Mouse (Mus musculus): ENCODE measurements around the gene Tmem41b.

Tmem41b gene
- long read RNA-seq, experiment 1, transcript Tmem41b-201 (7 exons, 3,840 nt), result major isoform, 16 of 23 reads
- long read RNA-seq, experiment 1, partial matches to known transcripts, result 0 of 23 reads
- long read RNA-seq, experiment 1, other reads (novel, unspliced or antisense), result 5 of 23 reads
- long read RNA-seq, experiment 2, transcript Tmem41b-201 (7 exons, 3,840 nt), result major isoform, 29 of 32 reads
- long read RNA-seq, experiment 2, partial matches to known transcripts, result 1 of 32 reads
- long read RNA-seq, experiment 2, other reads (novel, unspliced or antisense), result 0 of 32 reads

DNA sequence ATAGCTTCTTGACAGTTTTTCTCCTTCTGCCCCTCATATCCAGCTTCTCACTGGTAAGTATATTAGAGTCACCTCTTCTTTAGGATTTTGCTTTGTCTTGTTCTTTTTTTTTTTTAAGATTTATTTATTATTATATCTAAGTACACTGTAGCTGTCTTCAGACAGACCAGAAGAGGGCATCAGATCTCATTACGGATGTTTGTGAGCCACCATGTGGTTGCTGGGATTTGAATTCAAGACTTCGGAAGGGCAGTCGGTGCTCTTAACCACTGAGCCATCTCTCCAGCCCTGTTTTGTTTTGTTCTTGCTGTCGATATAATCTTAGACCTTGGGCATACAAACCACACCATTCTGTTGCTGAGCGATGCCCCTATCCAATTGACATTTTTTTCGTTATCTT lies at the start of gene Tmem41b:
Gene Tmem41b, minus strand, starts transcription at position 155 of the 400 bp plus-strand sequence.
- intact Hi-C loops (cut with DNase I), result loop anchor here (5.0 kb wide), 2 partner anchors 36 to 66 kb away; no protein-coding TSS in a partner anchor

DNA sequence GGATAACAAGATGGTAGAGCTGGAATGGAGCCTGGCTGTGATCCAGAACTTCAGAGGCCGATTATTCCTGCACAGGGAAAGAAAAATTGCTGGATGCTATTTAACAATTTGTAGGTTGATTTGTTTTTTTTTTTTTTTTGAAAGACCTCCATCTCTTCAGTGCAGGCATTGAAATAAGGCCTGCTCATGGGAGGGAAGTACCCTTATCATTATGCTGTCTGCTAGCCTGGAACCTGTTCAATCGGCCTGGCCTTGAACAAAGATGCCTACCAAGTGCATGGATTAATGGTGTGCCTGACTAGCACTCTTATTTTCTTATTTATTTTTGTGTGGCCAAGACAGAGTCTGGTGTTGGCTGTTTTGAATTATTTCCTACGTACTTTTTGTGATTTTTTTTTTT lies 43.6 kb upstream of the Tmem41b start:
- intact Hi-C loops (cut with DNase I), result no loop called here

DNA sequence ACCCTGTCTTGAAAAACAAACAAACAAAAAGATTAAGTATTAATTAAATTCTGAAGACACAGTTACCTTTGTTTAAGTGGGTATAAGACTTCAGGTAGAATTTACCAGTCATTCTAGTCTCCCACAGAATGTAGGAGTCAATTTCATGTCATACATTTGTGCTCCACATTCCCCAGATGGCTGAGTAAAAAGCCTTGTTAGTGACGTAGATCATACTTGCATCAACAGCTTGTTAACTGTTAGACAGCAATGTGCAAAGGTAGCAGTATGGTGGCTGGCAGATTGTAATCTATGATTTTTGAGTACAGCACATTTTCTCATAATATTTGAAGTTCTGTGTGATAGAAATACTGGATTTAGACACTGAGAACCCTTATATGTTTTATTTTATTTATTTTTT lies 42.1 kb upstream of the Tmem41b start:
- intact Hi-C loops (cut with DNase I), result no loop called here

DNA sequence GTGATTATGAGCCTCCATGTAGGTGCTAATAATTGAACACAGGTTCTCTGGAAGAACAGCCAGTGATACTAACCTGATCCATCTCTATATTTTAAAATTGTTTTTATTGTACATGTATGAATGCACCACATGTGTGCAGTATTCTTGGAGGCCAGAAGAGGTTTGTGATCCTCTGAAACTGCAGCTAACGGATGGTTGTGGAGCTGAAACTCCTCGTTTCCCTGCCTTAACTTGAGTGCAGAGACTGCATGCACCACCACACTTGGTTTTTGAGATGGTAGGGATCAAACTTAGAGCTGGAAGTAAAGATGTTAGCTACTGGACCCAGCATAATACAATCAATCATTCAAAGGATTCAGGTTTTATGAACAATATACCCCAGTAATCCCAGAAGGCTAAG lies 39.9 kb upstream of the Tmem41b start:
- intact Hi-C loops (cut with DNase I), result no loop called here

DNA sequence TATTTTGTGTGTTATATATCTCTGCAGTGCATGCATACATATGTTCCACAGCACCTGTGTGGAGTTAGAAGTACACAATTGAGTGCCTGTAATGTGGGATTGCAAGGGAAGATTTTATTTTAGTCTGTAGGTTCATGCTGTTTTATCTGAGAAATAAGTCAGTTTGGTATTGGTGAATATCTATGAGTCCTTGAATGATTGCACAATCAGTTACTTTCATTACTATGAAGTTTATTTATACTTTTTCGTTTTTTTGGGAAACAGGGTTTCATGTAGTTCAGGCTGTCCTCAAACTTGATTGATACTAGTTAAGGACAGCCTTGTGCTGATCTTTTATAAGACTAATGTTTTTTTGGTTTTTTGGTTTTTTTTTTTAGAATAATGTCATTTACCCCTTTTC lies 36.8 kb upstream of the Tmem41b start:
- intact Hi-C loops (cut with DNase I), result loop anchor here (5.0 kb wide), 1 partner anchor 36 kb away; the partner anchor contains the start of gene Tmem41b

DNA sequence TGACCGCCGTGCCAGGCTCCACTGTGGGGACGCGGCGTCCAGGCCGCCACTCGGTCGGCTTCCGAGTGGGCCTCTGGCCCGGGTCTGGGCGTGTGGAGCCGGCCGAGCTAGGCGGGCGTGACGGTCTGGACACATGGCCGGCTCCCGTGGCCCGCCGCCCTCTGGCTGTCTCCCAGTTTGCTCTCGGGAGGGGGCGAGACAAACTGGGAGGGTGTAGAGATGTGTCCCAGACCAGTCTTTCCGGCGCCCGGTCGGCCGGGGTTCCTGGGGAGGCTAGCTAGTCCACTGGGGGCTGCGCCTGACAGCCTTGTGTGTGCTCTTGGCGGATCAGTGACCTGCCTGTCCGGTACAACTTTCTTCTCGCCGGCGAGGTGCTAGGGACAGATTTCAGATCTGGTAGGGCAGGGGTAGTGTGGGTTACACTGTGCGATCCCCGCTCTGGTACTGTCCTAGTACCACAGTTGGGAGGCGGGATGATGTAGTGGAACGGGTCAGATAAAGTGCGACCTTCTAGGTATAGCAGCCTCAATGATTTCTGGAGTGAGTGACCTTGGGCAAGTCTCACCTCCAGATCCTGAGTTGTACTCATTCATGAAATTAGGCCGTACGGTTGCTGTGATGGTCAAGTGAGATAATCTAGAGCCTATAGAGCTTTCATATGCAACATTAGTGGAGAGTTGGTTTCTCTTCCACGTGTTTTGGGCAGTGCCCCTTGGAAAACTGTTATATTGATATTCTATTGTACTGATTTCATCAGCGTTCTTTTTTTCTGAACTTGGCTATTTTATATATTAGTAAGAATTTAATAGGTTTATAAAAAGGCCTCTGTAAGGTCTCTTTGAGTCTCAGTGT lies 32.1 kb upstream of the Tmem41b start:
- intact Hi-C loops (cut with DNase I), result no loop called here

DNA sequence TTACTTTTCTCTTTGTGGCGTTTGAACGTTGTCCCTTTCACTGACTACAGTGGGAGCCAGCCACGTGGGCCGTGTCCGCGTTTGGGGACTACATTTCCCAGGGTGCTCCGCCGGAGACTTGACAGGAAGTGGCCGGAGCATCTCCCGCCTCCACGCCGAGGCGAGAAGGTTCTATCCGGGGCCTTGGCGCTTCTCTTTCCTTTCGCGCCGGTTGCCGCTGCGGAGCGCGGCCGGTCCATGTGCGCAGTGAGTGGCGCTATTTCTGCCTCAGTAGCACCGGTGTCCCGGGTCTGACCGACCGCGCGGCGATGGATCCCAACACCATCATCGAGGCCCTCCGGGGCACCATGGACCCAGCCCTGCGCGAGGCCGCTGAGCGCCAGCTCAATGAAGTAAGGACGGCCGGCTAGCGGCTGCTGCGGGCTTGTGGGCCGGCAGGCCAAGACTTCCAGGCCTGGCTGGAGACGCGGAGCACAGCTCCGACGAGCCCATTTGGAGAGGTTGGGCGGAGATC lies 31.4 kb upstream of the Tmem41b start, which contains the start of gene Ipo7:
Gene Ipo7, plus strand, starts transcription at position 158 of the 514 bp plus-strand sequence.
- intact Hi-C loops (cut with DNase I), result no loop called here

DNA sequence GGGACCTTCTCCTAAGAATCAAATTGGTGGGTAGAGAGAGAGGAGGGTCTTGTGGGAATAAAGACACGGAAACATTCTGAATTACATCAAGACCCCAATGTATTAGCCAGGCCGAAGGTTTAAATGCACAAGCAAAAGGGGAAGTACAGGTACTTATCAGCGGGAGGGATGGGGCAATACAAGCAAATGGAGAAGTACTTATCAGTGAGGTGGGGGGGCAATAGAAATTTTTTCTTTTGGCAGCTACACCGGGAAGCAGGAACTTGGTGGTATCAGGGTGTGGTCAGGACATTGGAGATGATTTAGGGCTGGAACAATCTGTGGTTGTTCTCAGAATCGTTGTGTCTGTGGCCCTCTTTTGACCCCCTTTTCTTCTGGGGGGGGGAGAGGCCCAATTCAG lies 27.5 kb upstream of the Tmem41b start:
- intact Hi-C loops (cut with DNase I), result no loop called here

DNA sequence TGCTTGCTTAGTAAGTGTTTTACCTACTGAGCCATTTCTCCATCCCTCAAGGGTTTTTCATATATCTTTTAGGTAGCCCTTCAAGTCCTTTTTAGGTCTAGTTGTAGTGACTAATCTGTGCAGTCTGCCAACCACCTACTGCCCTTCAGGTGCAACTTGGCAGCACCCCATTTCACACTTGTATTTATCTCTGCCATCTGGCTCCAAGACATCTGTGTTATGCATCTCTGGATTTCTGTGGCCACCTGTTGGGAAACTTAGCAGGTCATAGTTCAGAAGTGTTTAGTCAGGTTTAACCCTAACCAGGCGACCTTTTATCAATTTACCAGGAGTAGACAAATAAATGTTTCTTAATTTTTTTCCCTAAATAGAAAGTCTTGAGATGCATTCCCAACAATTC lies 24.7 kb upstream of the Tmem41b start:
- intact Hi-C loops (cut with DNase I), result no loop called here

DNA sequence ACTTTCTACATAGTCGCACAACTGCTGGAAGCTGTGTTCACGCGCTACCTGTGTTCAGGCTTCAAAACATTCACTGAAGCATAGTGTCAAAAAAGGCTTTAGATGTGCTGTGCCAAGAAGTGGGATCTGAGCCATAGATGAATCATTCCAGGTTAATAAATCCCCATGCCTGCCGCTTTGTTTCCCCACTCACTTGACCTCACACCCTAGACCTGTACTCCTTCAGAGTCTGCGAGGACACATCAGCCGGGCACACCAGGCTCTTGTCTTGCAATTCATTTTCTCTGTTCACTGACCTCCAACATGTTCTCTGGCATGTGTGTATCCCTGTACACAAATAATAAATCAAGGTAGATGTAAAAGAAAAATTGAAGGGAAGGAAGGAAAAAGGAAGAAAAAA lies 22.4 kb upstream of the Tmem41b start:
- intact Hi-C loops (cut with DNase I), result no loop called here

DNA sequence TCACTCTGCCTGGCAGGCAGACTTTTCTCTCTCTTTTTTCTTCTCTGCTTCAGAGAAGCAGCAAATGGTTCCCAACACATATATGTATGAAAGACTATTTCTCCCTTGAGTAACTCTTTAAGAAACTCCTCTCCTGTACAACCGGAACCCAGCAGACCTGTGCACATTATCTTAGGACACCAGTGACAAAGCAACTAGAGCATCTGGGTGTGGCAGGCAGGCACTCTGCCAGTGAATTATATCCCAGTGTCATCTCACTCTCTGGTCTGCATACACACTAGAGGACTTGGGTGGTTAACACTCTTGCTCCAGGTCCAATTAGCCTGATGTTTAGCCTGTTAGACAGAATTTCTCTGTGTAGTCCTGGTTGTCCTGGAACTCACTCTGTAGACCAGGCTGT lies 21.8 kb upstream of the Tmem41b start:
- intact Hi-C loops (cut with DNase I), result no loop called here

DNA sequence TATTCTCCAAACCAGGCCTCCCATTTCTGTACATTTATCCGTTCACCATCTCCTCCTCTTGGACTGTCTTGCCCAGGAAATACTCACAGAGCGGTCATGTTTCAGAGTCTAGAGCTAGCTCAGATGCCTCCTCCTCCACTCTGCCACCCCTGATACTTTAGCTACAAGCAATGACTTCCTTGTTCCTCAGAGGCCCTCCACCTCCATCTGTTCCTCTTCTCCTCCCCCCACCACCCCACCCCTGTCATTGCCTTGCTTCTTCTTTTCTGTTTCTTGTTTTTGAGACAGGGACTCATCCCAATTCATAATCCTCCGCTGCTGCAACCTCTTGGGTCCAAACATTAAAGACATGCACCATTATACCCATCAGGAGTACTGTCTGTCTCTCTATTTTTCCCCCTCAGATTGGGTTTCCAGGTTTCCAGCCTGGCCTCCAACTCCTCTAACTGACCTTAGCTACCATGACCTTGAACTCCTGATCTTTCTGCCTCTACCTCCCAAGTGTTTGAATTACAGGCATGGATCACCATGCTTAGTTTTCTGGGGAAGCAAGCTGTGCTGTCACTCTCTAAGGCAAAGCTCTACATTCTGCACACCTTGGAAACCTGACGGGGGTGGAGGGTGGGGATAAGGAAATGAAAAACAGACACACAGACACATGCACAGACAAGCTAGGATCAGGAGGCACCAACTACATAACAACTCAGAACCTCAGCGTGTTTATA lies 19.9 kb upstream of the Tmem41b start:
- intact Hi-C loops (cut with DNase I), result no loop called here

DNA sequence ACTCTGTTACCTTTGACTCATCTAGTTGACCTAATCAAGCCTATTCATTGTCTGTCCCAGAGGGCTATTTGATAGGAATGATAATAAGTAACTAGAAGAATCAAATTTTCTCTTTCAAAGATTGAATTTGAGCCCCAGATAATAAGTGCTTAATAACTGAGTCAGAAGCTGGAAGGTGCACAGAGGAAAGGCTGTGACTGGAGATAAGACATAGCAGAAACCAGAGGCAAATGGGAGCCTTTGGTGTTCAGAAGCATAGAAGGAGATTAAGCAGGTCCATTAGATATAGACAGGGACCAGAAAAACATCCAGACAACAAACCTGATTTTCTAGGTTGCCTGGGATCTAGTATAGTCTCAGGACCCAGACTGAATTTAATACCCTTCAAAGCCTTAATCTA lies 19.2 kb upstream of the Tmem41b start:
- intact Hi-C loops (cut with DNase I), result no loop called here

DNA sequence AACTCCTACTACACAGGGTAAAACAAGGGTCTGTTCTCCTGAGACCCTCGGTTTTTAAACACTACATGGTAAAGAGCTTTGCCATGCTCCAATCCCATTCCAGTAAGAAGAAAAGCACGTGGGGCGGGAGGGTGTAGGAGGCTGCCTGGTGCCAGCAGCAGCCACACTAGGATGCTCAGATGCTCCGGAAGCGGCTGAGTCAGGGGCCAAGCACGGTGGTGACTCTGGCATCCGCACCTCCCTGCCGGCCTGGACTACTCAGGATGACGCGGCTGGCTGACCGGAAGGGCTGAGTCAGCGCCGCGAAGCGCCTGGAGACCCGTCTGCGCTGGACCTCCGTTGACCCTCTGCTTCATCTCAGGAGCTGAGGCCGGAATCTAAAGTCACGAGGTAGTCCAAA lies 16.2 kb upstream of the Tmem41b start:
- intact Hi-C loops (cut with DNase I), result no loop called here

DNA sequence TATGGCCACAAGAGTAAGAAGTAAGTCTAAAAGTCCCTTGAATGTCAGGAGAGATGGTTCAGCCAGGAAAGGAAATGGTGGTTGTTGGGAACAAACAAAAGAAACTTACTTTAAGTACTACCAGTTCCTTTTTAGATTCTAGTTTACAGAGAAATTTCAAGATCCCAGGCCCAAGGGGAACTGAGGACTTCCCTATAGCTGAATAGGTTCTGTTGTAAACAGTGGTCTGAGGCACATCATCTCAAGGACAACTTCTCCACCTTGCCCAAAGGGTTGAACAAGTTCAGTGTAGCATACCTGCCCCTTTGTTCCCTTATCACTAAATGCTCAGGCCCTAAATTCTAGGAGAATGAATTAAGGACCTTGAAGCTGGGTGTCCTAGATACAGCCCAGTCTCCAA lies 15.4 kb upstream of the Tmem41b start:
- intact Hi-C loops (cut with DNase I), result no loop called here

DNA sequence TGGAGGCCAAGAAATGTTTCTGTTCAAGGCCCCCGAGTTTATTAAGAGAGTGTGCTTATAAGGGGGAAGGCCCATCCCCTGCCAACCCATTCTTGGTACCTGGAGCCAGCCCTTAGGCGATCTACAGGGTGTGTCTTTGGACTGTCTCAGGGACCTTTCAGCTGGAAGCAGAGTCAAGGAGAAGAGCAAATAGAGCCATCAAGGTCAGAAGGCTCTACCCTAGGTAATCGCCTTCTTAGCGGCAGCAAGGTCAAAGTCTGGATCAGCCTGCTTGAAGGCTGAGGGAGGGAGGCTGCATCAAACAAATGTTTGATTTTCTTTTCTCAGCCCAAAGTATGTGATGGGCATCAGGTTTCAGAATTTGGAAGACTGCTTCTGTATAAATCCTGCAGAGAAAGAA lies 11.7 kb upstream of the Tmem41b start:
- intact Hi-C loops (cut with DNase I), result no loop called here

DNA sequence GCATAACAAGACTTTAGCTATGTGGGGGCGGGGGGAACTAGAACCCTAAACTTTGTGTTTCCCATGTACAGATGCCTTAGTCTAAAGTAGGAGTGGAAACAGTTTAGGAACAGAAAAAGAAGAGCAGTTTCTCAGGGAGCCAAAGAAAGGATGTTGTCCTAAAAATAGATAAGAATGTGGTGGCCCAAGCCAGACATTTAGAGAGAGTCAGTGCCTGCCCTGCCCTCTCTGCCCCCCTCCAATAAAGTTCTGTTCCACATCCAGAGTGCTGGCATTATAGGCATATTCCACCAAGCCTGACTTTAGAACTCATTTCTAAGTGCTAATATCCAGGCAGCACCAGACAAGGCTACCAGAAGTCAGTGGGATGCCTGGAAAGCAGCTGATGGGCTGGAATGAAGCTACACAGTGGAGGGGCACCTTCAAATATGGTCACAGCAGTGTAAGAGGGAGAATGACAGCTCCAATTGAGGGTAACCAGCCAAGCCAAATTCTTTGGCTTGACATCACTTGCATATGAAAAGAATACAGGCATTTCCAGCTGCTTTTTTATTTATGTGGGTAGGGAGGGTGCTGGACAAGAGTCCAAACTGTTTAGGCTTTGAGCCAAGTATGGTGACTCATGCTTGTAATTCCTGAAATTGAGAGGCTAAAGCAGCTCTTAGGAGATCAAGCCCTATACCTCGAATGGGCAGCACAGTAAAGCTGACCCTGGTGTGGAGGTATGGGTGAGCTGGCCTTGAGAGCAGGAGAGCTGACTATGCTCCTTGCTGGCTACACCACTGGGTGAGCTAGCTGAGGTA lies 6.6 kb upstream of the Tmem41b start:
- intact Hi-C loops (cut with DNase I), result no loop called here

DNA sequence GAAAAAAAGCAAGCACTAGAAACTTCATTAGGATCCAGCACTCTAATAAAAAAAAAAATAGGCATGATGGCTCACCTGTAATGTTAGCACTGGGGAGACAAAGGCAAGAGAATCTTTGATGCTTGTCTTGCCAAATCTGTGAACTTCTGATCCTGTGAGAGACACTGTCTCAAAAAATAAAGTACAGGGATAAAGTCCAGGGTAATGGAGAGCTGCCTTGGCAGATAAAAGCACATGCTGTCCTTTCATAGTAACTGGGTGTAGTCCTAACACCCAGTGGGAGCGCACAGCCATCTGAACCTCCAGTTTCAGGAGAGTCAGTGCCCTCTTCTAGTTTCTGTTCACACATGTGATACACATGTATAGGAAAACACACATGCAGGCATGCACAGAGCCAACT lies 4.6 kb upstream of the Tmem41b start:
- intact Hi-C loops (cut with DNase I), result no loop called here

DNA sequence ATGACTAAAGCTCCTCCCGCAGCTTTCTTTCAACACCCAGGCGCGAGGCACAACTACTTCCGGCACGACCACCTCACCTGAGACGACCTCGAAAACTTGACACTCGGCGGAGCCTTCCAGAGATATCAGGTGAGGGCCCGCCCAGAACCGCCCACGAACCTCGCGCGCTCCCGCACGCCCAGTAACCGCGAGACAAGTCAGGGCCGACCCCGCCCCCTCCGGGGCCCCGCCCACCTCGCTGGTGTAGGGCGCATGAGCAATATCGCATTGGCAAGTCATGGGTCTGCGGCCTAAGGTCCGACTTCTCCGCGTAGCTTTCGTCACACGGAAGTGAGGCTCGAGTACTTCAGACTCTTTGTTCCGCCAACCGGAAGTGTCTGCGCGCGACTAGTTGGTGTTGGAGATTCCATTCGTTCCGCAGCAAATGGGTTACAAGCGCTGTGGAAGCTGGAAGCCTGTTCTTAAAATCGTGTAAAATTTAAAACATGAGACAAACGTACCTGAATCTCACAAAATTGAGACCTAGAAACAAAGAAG lies 528 bp downstream of the Tmem41b start:
- intact Hi-C loops (cut with DNase I), result loop anchor here (5.0 kb wide), 2 partner anchors 36 to 66 kb away; no protein-coding TSS in a partner anchor

DNA sequence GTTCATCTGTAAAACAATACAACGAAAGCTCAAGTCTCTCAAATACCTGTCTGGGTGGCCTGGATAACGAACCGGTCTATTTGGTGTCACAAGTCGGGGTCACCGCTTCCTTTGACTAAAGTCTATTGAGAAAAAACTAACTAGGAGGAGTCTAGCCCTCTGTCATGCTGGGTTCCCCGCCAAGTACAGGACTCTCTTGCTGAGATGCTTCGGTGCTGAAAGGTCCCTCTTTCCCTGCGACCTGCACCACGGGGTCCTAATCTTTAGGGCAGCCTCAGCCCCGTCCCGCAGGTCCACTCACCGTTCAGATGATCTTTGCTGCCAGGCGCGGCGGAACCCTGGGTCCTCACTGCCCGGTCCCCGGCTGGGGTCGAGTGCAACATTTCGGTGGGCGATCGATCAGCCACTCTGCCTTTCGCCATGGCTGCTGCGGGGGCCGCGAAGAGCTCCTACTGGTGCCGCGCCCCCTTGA lies 1.0 kb downstream of the Tmem41b start:
- intact Hi-C loops (cut with DNase I), result loop anchor here (5.0 kb wide), 2 partner anchors 37 to 67 kb away; no protein-coding TSS in a partner anchor

Measured in adrenal gland (tissue).